Mouse (Mus musculus): ENCODE results near the gene Vmo1. TPM values are rescaled to one million over a fixed set of nuclear protein-coding genes. Genes with fewer than 3 reads are reported as not detected.

The Vmo1 gene
- polyA plus RNA-seq, 1 experiment: not detected

DNA sequence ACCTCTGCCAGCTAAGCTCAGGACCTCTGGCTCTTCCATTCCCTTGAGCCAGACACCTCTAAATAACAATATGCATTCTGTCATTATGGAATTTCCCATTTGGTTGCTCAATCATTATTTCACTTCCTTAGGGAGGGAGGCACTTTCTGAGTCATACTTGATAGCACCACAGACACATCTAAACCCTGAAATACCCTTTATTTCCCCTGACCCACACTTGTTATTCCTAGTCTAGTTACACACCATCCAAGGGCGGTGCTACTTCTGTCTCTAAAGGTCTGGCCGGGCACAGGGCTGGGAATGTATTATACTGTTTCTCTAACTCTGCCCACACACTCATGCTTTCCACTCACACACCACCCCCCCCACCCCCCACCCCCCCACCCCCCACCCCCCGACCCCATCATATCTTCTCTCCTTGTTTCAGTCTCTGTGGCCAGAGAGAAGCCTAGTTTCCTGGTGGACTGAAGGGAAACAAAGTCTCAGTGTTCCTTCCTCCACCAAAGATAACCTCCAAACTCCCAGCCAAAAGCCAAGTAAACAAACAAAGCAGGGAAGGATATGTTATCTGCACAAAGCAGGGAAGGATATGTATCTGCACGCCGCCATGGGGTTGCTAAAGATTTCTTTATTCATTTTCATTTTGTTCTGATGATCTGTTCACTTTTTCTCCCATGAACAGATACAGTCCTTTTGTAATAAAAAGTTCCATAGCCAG is 46.4 kb downstream of the Vmo1 start:
- H3K4me1 ChIP-seq (ENCODE audit: control insufficient read depth, insufficient read depth, insufficient read length, low read length): no peaks in the 10 kb centered on the region
- H3K4me3 ChIP-seq (ENCODE audit: insufficient read depth, low read depth, low read length): no peak overlapping the region
- peak overlapping the region; percentile 50 for H3K27ac ChIP-seq (replicated peaks; ENCODE audit: low read depth, low read length)

GRCm38 (mm10) chr11:70465824-70466223 is 48.6 kb downstream of the Vmo1 start:
- 0 out of 2 replicates have a peak overlapping the region, but pooled peaks have one; percentile 15 for H3K4me3 ChIP-seq (ENCODE audit: insufficient read depth, low read depth, low read length)

GRCm38 (mm10) chr11:70465211-70465610 is 49.2 kb downstream of the Vmo1 start:
- Histone ChIP-seq H3K4me3 (ENCODE audit: insufficient read depth, low read depth, low read length) (no peak overlapping the region; the same call in 1 of the 2 replicates), H3K4me1 (ENCODE audit: control insufficient read depth, insufficient read depth, insufficient read length, low read length) (no peaks in the 10 kb centered on the region), H3K27ac (replicated peaks; ENCODE audit: low read depth, low read length) (no peak overlapping the region)

More at GRCm38 (mm10) chr11:70465824-70466223, 48.6 kb downstream of the Vmo1 start:
- Histone ChIP-seq H3K4me1 (ENCODE audit: control insufficient read depth, insufficient read depth, insufficient read length, low read length) (no peaks in the 10 kb centered on the region), H3K27ac (replicated peaks; ENCODE audit: low read depth, low read length) (no peak overlapping the region)

- Histone ChIP-seq H3K4me3 (ENCODE audit: insufficient read depth, low read depth, low read length) (no peak overlapping the region), H3K4me1 (ENCODE audit: control insufficient read depth, insufficient read depth, insufficient read length, low read length) (no peaks in the 10 kb centered on the region), H3K27ac (replicated peaks; ENCODE audit: low read depth, low read length) (no peak overlapping the region)
These were observed 50.4 kb downstream of the Vmo1 start for GRCm38 (mm10) chr11:70463970-70464369.

Other genes starting within 250 kb of the Vmo1 start
- gene Alox12e, start 192.0 kb downstream of the Vmo1 start, polyA plus RNA-seq (2012; ENCODE audit: insufficient read depth, insufficient read length, missing spikeins): not detected in 2 replicates
- gene Alox15, start 162.6 kb downstream of the Vmo1 start, polyA plus RNA-seq (2012; ENCODE audit: insufficient read depth, insufficient read length, missing spikeins): 0.46 and 0.55 TPM in 2 replicates
- gene Pelp1, start 104.6 kb downstream of the Vmo1 start, polyA plus RNA-seq (2012; ENCODE audit: insufficient read depth, insufficient read length, missing spikeins): 4.6 and 5.4 TPM in 2 replicates
- gene Arrb2, start 82.0 kb downstream of the Vmo1 start, polyA plus RNA-seq (2012; ENCODE audit: insufficient read depth, insufficient read length, missing spikeins): 8.2 and 13.4 TPM in 2 replicates
- 15.0 and 16.7 TPM in 2 replicates for gene Med11, start 62.7 kb downstream of the Vmo1 start, polyA plus RNA-seq (2012; ENCODE audit: insufficient read depth, insufficient read length, missing spikeins)
- 0.42 TPM in 1 of 2 replicates, not detected in the other for gene Zmynd15, start 55.2 kb downstream of the Vmo1 start, polyA plus RNA-seq (2012; ENCODE audit: insufficient read depth, insufficient read length, missing spikeins)
- 5.0 TPM in 2 replicates for gene Cxcl16, start 54.6 kb downstream of the Vmo1 start, polyA plus RNA-seq (2012; ENCODE audit: insufficient read depth, insufficient read length, missing spikeins)
- gene Tm4sf5, start 9.4 kb downstream of the Vmo1 start, polyA plus RNA-seq (2012; ENCODE audit: insufficient read depth, insufficient read length, missing spikeins): not detected in 2 replicates
- not detected in 2 replicates for gene Gltpd2, start 4.6 kb upstream of the Vmo1 start, polyA plus RNA-seq (2012; ENCODE audit: insufficient read depth, insufficient read length, missing spikeins)
- gene Psmb6, start 10.8 kb upstream of the Vmo1 start, polyA plus RNA-seq (2012; ENCODE audit: insufficient read depth, insufficient read length, missing spikeins): 221 and 229 TPM in 2 replicates
- gene Gm40193, start 18.3 kb upstream of the Vmo1 start, polyA plus RNA-seq (2012; ENCODE audit: insufficient read depth, insufficient read length, missing spikeins): not detected in 2 replicates
- gene Pld2, start 25.4 kb upstream of the Vmo1 start, polyA plus RNA-seq (2012; ENCODE audit: insufficient read depth, insufficient read length, missing spikeins): 2.2 and 5.9 TPM in 2 replicates
- 14.5 and 18.5 TPM in 2 replicates for gene Mink1, start 48.3 kb upstream of the Vmo1 start, polyA plus RNA-seq (2012; ENCODE audit: insufficient read depth, insufficient read length, missing spikeins)
- not detected in 2 replicates for gene 4930544D05Rik, start 101.2 kb upstream of the Vmo1 start, polyA plus RNA-seq (2012; ENCODE audit: insufficient read depth, insufficient read length, missing spikeins)
- gene Chrne, start 104.6 kb upstream of the Vmo1 start, polyA plus RNA-seq (2012; ENCODE audit: insufficient read depth, insufficient read length, missing spikeins): not detected in 2 replicates
- not detected in 2 replicates for gene Gp1ba, start 124.5 kb upstream of the Vmo1 start, polyA plus RNA-seq (2012; ENCODE audit: insufficient read depth, insufficient read length, missing spikeins)
- gene Rnf167, start 132.6 kb upstream of the Vmo1 start, polyA plus RNA-seq (2012; ENCODE audit: insufficient read depth, insufficient read length, missing spikeins): 44.0 and 52.3 TPM in 2 replicates
- gene Slc25a11, start 132.9 kb upstream of the Vmo1 start, polyA plus RNA-seq (2012; ENCODE audit: insufficient read depth, insufficient read length, missing spikeins): 166 and 170 TPM in 2 replicates
- gene Pfn1, start 140.0 kb upstream of the Vmo1 start, polyA plus RNA-seq (2012; ENCODE audit: insufficient read depth, insufficient read length, missing spikeins): 244 and 265 TPM in 2 replicates
- gene Eno3, start 142.6 kb upstream of the Vmo1 start, polyA plus RNA-seq (2012; ENCODE audit: insufficient read depth, insufficient read length, missing spikeins): 40.8 and 79.3 TPM in 2 replicates
- gene Spag7, start 154.8 kb upstream of the Vmo1 start, polyA plus RNA-seq (2012; ENCODE audit: insufficient read depth, insufficient read length, missing spikeins): 74.7 and 107 TPM in 2 replicates
- gene Camta2, start 173.5 kb upstream of the Vmo1 start, polyA plus RNA-seq (2012; ENCODE audit: insufficient read depth, insufficient read length, missing spikeins): 15.8 and 16.3 TPM in 2 replicates
- 15.7 and 24.0 TPM in 2 replicates for gene Inca1, start 185.5 kb upstream of the Vmo1 start, polyA plus RNA-seq (2012; ENCODE audit: insufficient read depth, insufficient read length, missing spikeins)
- gene Kif1c, start 185.9 kb upstream of the Vmo1 start, polyA plus RNA-seq (2012; ENCODE audit: insufficient read depth, insufficient read length, missing spikeins): 93.8 and 106 TPM in 2 replicates
- 3.5 and 5.5 TPM in 2 replicates for gene Zfp3, start 249.6 kb upstream of the Vmo1 start, polyA plus RNA-seq (2012; ENCODE audit: insufficient read depth, insufficient read length, missing spikeins)